Comparison of ENCODE assay signal across 8 mouse cellular contexts in the genomic region with DNA sequence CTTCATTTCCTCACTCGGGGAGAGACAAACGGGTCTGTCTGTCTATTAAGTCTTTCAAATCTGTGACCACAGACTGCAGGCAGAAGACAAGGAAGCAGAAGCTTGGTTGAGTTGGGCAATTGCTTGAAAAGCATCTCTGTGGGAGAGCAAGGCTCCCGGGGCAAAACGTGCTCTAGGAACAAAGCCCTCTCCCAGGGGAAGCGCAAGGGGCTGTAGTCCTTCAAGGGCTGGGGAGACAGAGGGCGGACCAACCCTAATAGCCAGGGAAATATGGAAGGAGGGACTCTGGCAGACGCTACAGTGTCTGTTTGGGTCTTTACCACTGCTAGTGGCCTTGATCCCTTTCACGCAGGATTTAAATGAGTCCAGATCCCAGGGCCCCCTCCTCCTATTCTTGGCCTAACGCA.
A peak's percentile ranks its signal among the peaks of the same experiment; 100 is the strongest.
DNase-seq lines count a peak whose midpoint lies in the region; ATAC-seq lines count a peak whose summit lies in the region.

No protein-coding gene starts in this region.

- peaks cover 14% of the 10 kb centered on the region for H3K4me1 ChIP-seq in hindbrain, embryonic 15.5 days (replicated peaks)
- H3K4me1 ChIP-seq in midbrain, embryonic 11.5 days (ENCODE audit: control insufficient read depth, insufficient read depth, low read length) = no peaks in the 10 kb centered on the region; the same call in 1 of the 2 replicates

- no peak overlapping the region for H3K27ac ChIP-seq in hindbrain, embryonic 15.5 days (replicated peaks)
- H3K27ac ChIP-seq in midbrain, embryonic 11.5 days (ENCODE audit: low read depth, low read length) = no peak overlapping the region

- H3K9ac ChIP-seq in hindbrain, embryonic 15.5 days = peak overlapping the region; percentile 13; the same call in 1 of the 2 replicates
- peak overlapping the region; percentile 33; the same call in 1 of the 2 replicates for H3K9ac ChIP-seq in midbrain, embryonic 11.5 days (ENCODE audit: low read length)

- no peaks in the 10 kb centered on the region; the same call in 1 of the 2 replicates for H3K27me3 ChIP-seq in hindbrain, embryonic 15.5 days
- no peaks in the 10 kb centered on the region for H3K27me3 ChIP-seq in midbrain, embryonic 11.5 days (ENCODE audit: control insufficient read depth, insufficient read depth, low read length)

- no peak for ATAC-seq in hindbrain, embryonic 15.5 days (ENCODE audit: low FRiP score, low read depth)
- ATAC-seq in midbrain, embryonic 11.5 days (ENCODE audit: low FRiP score) = peak; percentile 69
- no peak for ATAC-seq in erythroid progenitor cell, adult 5-6 weeks (replicated peaks; ENCODE audit: low FRiP score, poor library complexity, severe bottlenecking)

- H3K4me3 ChIP-seq in hindbrain, embryonic 15.5 days = peak overlapping the region; percentile 22
- H3K4me3 ChIP-seq in midbrain, embryonic 11.5 days (ENCODE audit: low read depth, low read length) = peak overlapping the region; percentile 5

- no peaks in the 10 kb centered on the region for H3K36me3 ChIP-seq in hindbrain, embryonic 15.5 days
- H3K36me3 ChIP-seq in midbrain, embryonic 11.5 days (ENCODE audit: control insufficient read depth, insufficient read depth, low read length) = no peaks in the 10 kb centered on the region

- DNase-seq in retina, embryonic 14.5 days (ENCODE audit: low spot score) = peak; percentile 63
- DNase-seq in retina, postnatal 1 day = no peak
- DNase-seq in fibroblast of lung, adult 2 months (ENCODE audit: low read depth) = peak; percentile 17
- peak; percentile 94 for DNase-seq in midbrain, embryonic 11.5 days (ENCODE audit: low spot score, missing footprints)
- no peak for DNase-seq in right cerebral cortex, postnatal 10 days (ENCODE audit: low spot score in 2 of 2)
- DNase-seq in gastrocnemius, postnatal 25 days = no peak

- peak overlapping the region; percentile 48 for H3K4me2 ChIP-seq in hindbrain, embryonic 15.5 days
- peak overlapping the region; percentile 38 for H3K4me2 ChIP-seq in midbrain, embryonic 11.5 days

- WGBS in hindbrain, embryonic 15.5 days = 4% methylated on average over 9 of the region's 9 CpGs
- WGBS in midbrain, embryonic 11.5 days = 2% methylated on average over 9 of the region's 9 CpGs

- H3K9me3 ChIP-seq in hindbrain, embryonic 15.5 days = no peaks in the 10 kb centered on the region
- no peaks in the 10 kb centered on the region; the same call in 1 of the 2 replicates for H3K9me3 ChIP-seq in midbrain, embryonic 11.5 days (ENCODE audit: control insufficient read depth, low read length)

Comparison
In these comparisons a context has a peak if more than half of its experiments do, and no peak if none do; other contexts are left out.
1. DNase-seq: peak in retina, embryonic 14.5 days (single experiment), fibroblast of lung, adult 2 months (single experiment) and midbrain, embryonic 11.5 days (single experiment); none in retina, postnatal 1 day (single experiment), right cerebral cortex, postnatal 10 days (0 of 2) and gastrocnemius, postnatal 25 days (single experiment).